In the genomic region with DNA sequence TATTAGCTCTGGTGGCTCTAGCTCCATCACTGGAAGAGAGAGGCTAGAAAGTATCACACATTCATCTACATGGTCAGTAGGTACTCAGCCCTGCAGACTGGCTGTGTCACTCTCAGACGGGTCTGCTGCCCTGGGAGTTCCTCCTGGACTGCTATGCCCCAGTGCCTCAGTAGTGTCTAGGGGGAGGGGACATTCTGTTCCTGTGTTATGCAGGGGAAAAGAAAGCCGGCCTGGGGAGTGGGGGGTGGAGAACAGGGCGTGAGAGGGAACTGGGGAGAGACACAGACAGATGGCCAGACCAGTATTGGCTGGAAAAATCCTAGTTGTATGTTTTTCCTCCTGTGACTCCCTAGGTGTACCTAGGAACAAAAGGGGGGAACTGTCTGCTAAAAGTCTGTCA, we compare ENCODE assay signal across 12 mouse cellular contexts. TPM values are rescaled to one million over a fixed set of nuclear protein-coding genes. Genes with fewer than 3 reads are reported as not detected.
DNase-seq lines count a peak whose midpoint lies in the region; ATAC-seq lines count a peak whose summit lies in the region.
"Had no signal": no experiment of that assay in that cellular context is flagged by ENCODE, and none has a peak within 500 bp of the region (broad histone marks: within the 10 kb centered on the region; RNA-seq: fewer than 3 reads in every experiment).

No protein-coding gene starts in this region.

- H3K9ac ChIP-seq in kidney, embryonic 15.5 days, result no peak overlapping the region
- H3K9ac ChIP-seq in liver, embryonic 12.5 days, result peak overlapping the region; percentile 66

- H3K4me2 ChIP-seq in kidney, embryonic 15.5 days, result no peak overlapping the region
- peak overlapping the region; percentile 69 for H3K4me2 ChIP-seq in liver, embryonic 12.5 days

- peak; percentile 50; the same call in 1 of the 2 replicates for ATAC-seq in kidney, embryonic 15.5 days (replicated peaks; ENCODE audit: low FRiP score)
- no peak for ATAC-seq in liver, embryonic 12.5 days

- H3K4me1 ChIP-seq in kidney, embryonic 15.5 days, result peaks cover 26% of the 10 kb centered on the region
- peaks cover 91% of the 10 kb centered on the region for H3K4me1 ChIP-seq in liver, embryonic 12.5 days

- WGBS in kidney, embryonic 15.5 days, result 14% methylated on average over 3 of the region's 3 CpGs
- 45% methylated on average over 3 of the region's 3 CpGs for WGBS in liver, embryonic 12.5 days (ENCODE audit: insufficient replicate concordance)

- no peak overlapping the region for H3K4me3 ChIP-seq in kidney, embryonic 15.5 days (replicated peaks)
- no peak overlapping the region for H3K4me3 ChIP-seq in liver, embryonic 12.5 days
- H3K4me3 ChIP-seq: megakaryocyte, embryonic 14.5 days had no signal

- H3K36me3 ChIP-seq in kidney, embryonic 15.5 days, result no peaks in the 10 kb centered on the region
- H3K36me3 ChIP-seq in liver, embryonic 12.5 days, result no peaks in the 10 kb centered on the region

- DNase-seq in cerebellum, adult 9-10 months, result peak; percentile 33
- no peak for DNase-seq in cerebellum, adult 11 months
- DNase-seq in kidney, postnatal 36 days, result no peak
- DNase-seq in R1 (ENCODE audit: low read depth, low spot score), result peak; percentile 56
- no peak for DNase-seq in adrenal gland, postnatal 4 days (ENCODE audit: low spot score in 2 of 2)
- DNase-seq in cerebellum, adult 11-12 months, result no peak

- no peaks in the 10 kb centered on the region for H3K27me3 ChIP-seq in kidney, embryonic 15.5 days
- no peaks in the 10 kb centered on the region; the same call in 1 of the 2 replicates for H3K27me3 ChIP-seq in liver, embryonic 12.5 days (replicated peaks)
- H3K27me3 ChIP-seq: megakaryocyte, embryonic 14.5 days had no signal

- H3K27ac ChIP-seq in kidney, embryonic 15.5 days, result peak overlapping the region; percentile 28; the same call in 1 of the 2 replicates
- peak overlapping the region; percentile 80 for H3K27ac ChIP-seq in liver, embryonic 12.5 days

- no peaks in the 10 kb centered on the region for H3K9me3 ChIP-seq in kidney, embryonic 15.5 days (replicated peaks)
- H3K9me3 ChIP-seq in liver, embryonic 12.5 days (replicated peaks), result no peaks in the 10 kb centered on the region
- H3K9me3 ChIP-seq: megakaryocyte, embryonic 14.5 days had no signal

RNA-seq across cellular contexts. Expression of gene Btg2, which starts 7.1 kb away (rescaled TPM):
- polyA plus RNA-seq in kidney, embryonic 15.5 days (2015; fragmentation: Nextera tagmentation; extraction: Ambion mirVana), result 31.1 and 32.2 TPM in 2 replicates
- polyA plus RNA-seq in liver, embryonic 12.5 days (2016; fragmentation: Nextera tagmentation; extraction: Ambion mirVana), result 78.2 and 80.8 TPM in 2 replicates
- 10 to 100 TPM; 25.6 to 27.8 TPM for total RNA-seq in adrenal gland, postnatal 4 days (2021)

RNA-seq across cellular contexts. Expression of gene Chit1, which starts 25.0 kb away (rescaled TPM):
- 0.30 and 0.31 TPM in 2 replicates for polyA plus RNA-seq in kidney, embryonic 15.5 days (2015; fragmentation: Nextera tagmentation; extraction: Ambion mirVana)
- polyA plus RNA-seq in liver, embryonic 12.5 days (2016; fragmentation: Nextera tagmentation; extraction: Ambion mirVana), result 0.07 and 0.12 TPM in 2 replicates
- not detected for total RNA-seq in adrenal gland, postnatal 4 days (2021)
- total RNA-seq: heart, postnatal 10 days had no signal
- polyA plus RNA-seq: large intestine, adult 2 months; limb, embryonic 11.5 days had no signal

RNA-seq across cellular contexts. Expression of gene Fmod, which starts 49.0 kb away (rescaled TPM):
- 11.6 and 12.4 TPM in 2 replicates for polyA plus RNA-seq in kidney, embryonic 15.5 days (2015; fragmentation: Nextera tagmentation; extraction: Ambion mirVana)
- polyA plus RNA-seq in liver, embryonic 12.5 days (2016; fragmentation: Nextera tagmentation; extraction: Ambion mirVana), result 2.6 and 3.1 TPM in 2 replicates
- 10 to 100 TPM; 18.5 to 28.1 TPM for total RNA-seq in adrenal gland, postnatal 4 days (2021)

Comparison
In these comparisons a context has a peak if more than half of its experiments do, and no peak if none do; other contexts are left out.
1. DNase-seq: peak in cerebellum, adult 9-10 months (single experiment) and R1 (single experiment); none in cerebellum, adult 11 months (single experiment), kidney, postnatal 36 days (0 of 2), adrenal gland, postnatal 4 days (0 of 2) and cerebellum, adult 11-12 months (single experiment).